Mouse (Mus musculus) kidney, adult 2 months (tissue): ENCODE results near the gene Leprot. TPM values are rescaled to one million over a fixed set of nuclear protein-coding genes. Genes with fewer than 3 reads are reported as not detected.

Source experiments
- DNase-seq: peaks from one replicate; pipeline ENCODE4 v3.0.0; 2021
- H3K27ac ChIP-seq: fragments of 200-500 bp; 2 replicates; pipeline ENCODE4 v1.5.1; 2012; ENCODE audit warnings: low read depth, low read length, control low read depth, inconsistent platforms; ENCODE audit not compliant: insufficient read depth
- H3K27me3 ChIP-seq: fragments of 200-500 bp; replicated peaks from 2 replicates; pipeline ENCODE4 v1.6.1; 2012; ENCODE audit warnings: mild to moderate bottlenecking, moderate library complexity, low read length, inconsistent platforms; ENCODE audit not compliant: control insufficient read depth, insufficient read depth
- H3K36me3 ChIP-seq: fragments of 200-500 bp; 2 replicates; pipeline ENCODE4 v1.6.1; 2012; ENCODE audit warnings: mild to moderate bottlenecking, moderate library complexity, low read length, inconsistent platforms; ENCODE audit not compliant: control insufficient read depth, insufficient read depth
- H3K4me1 ChIP-seq: fragments of 200-500 bp; 2 replicates; pipeline ENCODE4 v1.6.1; 2011; ENCODE audit warnings: low read length; ENCODE audit not compliant: control insufficient read depth, insufficient read depth
- H3K4me3 ChIP-seq: fragments of 200-500 bp; 2 replicates; pipeline ENCODE4 v1.5.1; 2011; ENCODE audit warnings: mild to moderate bottlenecking, low read depth, low read length, control low read depth; ENCODE audit not compliant: insufficient read depth
- CTCF ChIP-seq: fragments of 200-500 bp; conservative IDR thresholded peaks from 2 replicates; pipeline ENCODE4 v1.5.1; 2011; ENCODE audit warnings: low read depth, mild to moderate bottlenecking, control low read depth, low read length, moderate library complexity, mixed read lengths; ENCODE audit not compliant: insufficient read depth, insufficient read length
- POLR2A ChIP-seq: fragments of 200-500 bp; IDR thresholded peaks from one replicate; pipeline ENCODE4 v1.6.1; 2011; ENCODE audit warnings: low read depth, low read length, control low read depth
- WGBS: fragments of 180-500 bp; shearing (Covaris S2); methylation state at CpG from one replicate; pipeline ENCODE4 v1.1.7; 2018; 5-methylcytosine and 5-hydroxymethylcytosine counted together
- polyA plus RNA-seq: library from polyadenylated mRNA; depleted of rRNA; stranded (reverse); fragments of >200 nt; gene quantifications from 2 replicates; pipeline ENCODE4 v1.2.3, GENCODE M21; 2012

The Leprot gene
- polyA plus RNA-seq, 1 experiment: 71.7 TPM

DNA sequence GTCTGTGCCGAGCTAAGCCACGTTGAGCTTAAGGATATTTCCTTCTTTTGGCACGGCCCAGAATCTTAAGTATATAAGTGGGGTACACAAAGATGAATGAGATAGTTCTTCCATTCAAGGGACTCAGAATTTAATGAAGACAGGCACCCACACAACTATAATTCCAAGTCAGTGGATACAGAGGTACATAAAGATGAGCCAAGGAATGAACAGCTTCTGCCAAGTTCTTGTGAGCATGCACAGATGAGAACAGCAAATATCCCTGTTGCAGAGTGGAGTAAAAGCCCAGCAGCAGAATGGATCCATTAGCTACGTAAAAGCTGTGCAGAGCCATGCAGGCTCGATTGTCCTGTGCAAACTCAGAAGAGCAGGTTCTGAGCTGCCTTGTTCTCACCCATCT lies 22.2 kb upstream of the Leprot start:
- no peak overlapping the region for H3K4me3 ChIP-seq
- H3K4me1 ChIP-seq: no peaks in the 10 kb centered on the region
- WGBS: 93% methylated on average over 5 of the region's 5 CpGs
- DNase-seq: no peak
- no peak overlapping the region for H3K27ac ChIP-seq
- no peak for TF ChIP-seq POLR2A
- no peak for TF ChIP-seq CTCF
- no peaks in the 10 kb centered on the region for H3K27me3 ChIP-seq
- peaks cover 1% of the 10 kb centered on the region; the same call in 1 of the 2 replicates for H3K36me3 ChIP-seq

- no peaks in the 10 kb centered on the region for H3K27me3 ChIP-seq
- H3K27ac ChIP-seq: no peak overlapping the region
- no peak overlapping the region for H3K4me3 ChIP-seq
- H3K4me1 ChIP-seq: no peaks in the 10 kb centered on the region
- no peaks in the 10 kb centered on the region for H3K36me3 ChIP-seq
- DNase-seq: no peak
- TF ChIP-seq POLR2A: no peak
- no peak for TF ChIP-seq CTCF
- 75% methylated on average over 2 of the region's 2 CpGs for WGBS
Measured at GRCm38 (mm10) chr4:101635596-101635995, 11.9 kb upstream of the Leprot start.

GRCm38 (mm10) chr4:101637472-101637871 lies 10.0 kb upstream of the Leprot start:
- DNase-seq: no peak
- Histone ChIP-seq H3K4me3 (no peak overlapping the region), H3K36me3 (no peaks in the 10 kb centered on the region), H3K27me3 (no peaks in the 10 kb centered on the region), H3K27ac (no peak overlapping the region), H3K4me1 (no peaks in the 10 kb centered on the region)
- TF ChIP-seq CTCF (no peak), POLR2A (no peak)
- 90% methylated on average over 1 of the region's 1 CpGs for WGBS

GRCm38 (mm10) chr4:101640631-101641030 lies 6.9 kb upstream of the Leprot start:
- H3K27me3 ChIP-seq: no peaks in the 10 kb centered on the region
- no peak for TF ChIP-seq POLR2A
- TF ChIP-seq CTCF: no peak
- no peak for DNase-seq
- no peak overlapping the region for H3K27ac ChIP-seq
- no peak overlapping the region for H3K4me3 ChIP-seq
- 46% methylated on average over 5 of the region's 5 CpGs for WGBS
- H3K4me1 ChIP-seq: no peaks in the 10 kb centered on the region
- H3K36me3 ChIP-seq: no peaks in the 10 kb centered on the region

GRCm38 (mm10) chr4:101642708-101643107 lies 4.8 kb upstream of the Leprot start:
- H3K36me3 ChIP-seq: no peaks in the 10 kb centered on the region
- H3K4me1 ChIP-seq: no peaks in the 10 kb centered on the region
- H3K27ac ChIP-seq: no peak overlapping the region
- TF ChIP-seq POLR2A (no peak), CTCF (0 out of 2 replicates have a peak, but pooled peaks have one; percentile 6)
- 85% methylated on average over 6 of the region's 6 CpGs for whole genome bisulfite sequencing
- no peak overlapping the region for H3K4me3 ChIP-seq
- no peak for DNase-seq
- H3K27me3 ChIP-seq: no peaks in the 10 kb centered on the region

- WGBS: 70% methylated on average over 4 of the region's 4 CpGs
- no peak overlapping the region for H3K27ac ChIP-seq
- no peaks in the 10 kb centered on the region; the same call in 1 of the 2 replicates for H3K4me1 ChIP-seq
- no peaks in the 10 kb centered on the region for H3K27me3 ChIP-seq
- TF ChIP-seq CTCF (no peak), POLR2A (no peak)
- no peaks in the 10 kb centered on the region for H3K36me3 ChIP-seq
- no peak for DNase-seq
- no peak overlapping the region for H3K4me3 ChIP-seq
Measured at GRCm38 (mm10) chr4:101643216-101643615, 4.3 kb upstream of the Leprot start.

DNA sequence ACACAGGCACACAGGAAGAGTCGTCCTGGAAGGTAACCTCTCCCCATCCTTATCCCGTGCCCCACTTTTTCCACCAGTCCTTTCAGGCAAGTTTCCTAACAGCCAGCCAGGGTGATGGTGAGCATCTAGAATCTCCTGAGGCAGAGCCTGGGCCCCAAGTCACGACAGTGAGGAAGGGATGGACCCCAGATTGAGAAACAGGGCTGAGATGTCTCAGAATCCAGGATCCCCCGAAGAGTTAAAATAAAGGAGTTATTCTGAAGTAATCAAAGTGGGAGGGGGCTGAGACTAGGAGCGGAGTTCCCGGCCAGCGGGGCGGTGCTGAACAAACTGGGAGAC lies 692 bp upstream of the Leprot start:
- TF ChIP-seq CTCF (no peak), POLR2A (no peak)
- Histone ChIP-seq H3K27me3 (no peaks in the 10 kb centered on the region), H3K36me3 (no peaks in the 10 kb centered on the region), H3K4me1 (peaks cover 4% of the 10 kb centered on the region; the same call in 1 of the 2 replicates), H3K27ac (peak overlapping the region; percentile 73), H3K4me3 (peak overlapping the region; percentile 70)
- WGBS: 0% methylated on average over 8 of the region's 8 CpGs
- DNase-seq: no peak
